Mouse (Mus musculus) stomach, postnatal 0 days (tissue): ENCODE measurements around the gene Akt3. TPM values are rescaled to one million over a fixed set of nuclear protein-coding genes. Genes with fewer than 3 reads are reported as not detected.

ENCODE experiments used
- ATAC-seq: fragments of 200-750 bp; cut with Nextera tagmentation; 2 replicates; pipeline ENCODE4 v1.8.0; 2017; ENCODE audit not compliant: low FRiP score, low TSS enrichment
- DNase-seq: peaks from one replicate; pipeline ENCODE4 v3.0.0-alpha.2; 2016; ENCODE audit warnings: low spot score
- H3K27ac ChIP-seq: fragments of 300-500 bp; sonication (generic); replicated peaks from 2 replicates; pipeline ENCODE4 v1.5.1; 2014; ENCODE audit warnings: mild to moderate bottlenecking, control low read depth
- H3K27me3 ChIP-seq: fragments of 300-500 bp; sonication (generic); 2 replicates; pipeline ENCODE4 v1.6.1; 2014; ENCODE audit warnings: low read length; ENCODE audit not compliant: control insufficient read depth, insufficient read depth
- H3K36me3 ChIP-seq: fragments of 300-500 bp; sonication (generic); 2 replicates; pipeline ENCODE4 v1.6.1; 2014; ENCODE audit warnings: low read length, mixed read lengths; ENCODE audit not compliant: control insufficient read depth, insufficient read depth
- H3K4me1 ChIP-seq: fragments of 300-500 bp; sonication (generic); replicated peaks from 2 replicates; pipeline ENCODE4 v1.6.1; 2014; ENCODE audit warnings: antibody characterized with exemption; ENCODE audit not compliant: control insufficient read depth, insufficient read depth
- H3K4me2 ChIP-seq: fragments of 300-500 bp; sonication (generic); replicated peaks from 2 replicates; pipeline ENCODE4 v1.6.1; 2014; ENCODE audit warnings: low read depth, mild to moderate bottlenecking, control low read depth, moderate library complexity
- H3K4me3 ChIP-seq: fragments of 300-500 bp; sonication (generic); 2 replicates; pipeline ENCODE4 v1.5.1; 2014; ENCODE audit warnings: low read depth, low read length, control low read depth
- H3K9ac ChIP-seq: fragments of 300-500 bp; sonication (generic); 2 replicates; pipeline ENCODE4 v1.6.1; 2014; ENCODE audit warnings: mild to moderate bottlenecking, low read length, control low read depth, mixed read lengths
- H3K9me3 ChIP-seq: fragments of 300-500 bp; sonication (generic); 2 replicates; pipeline ENCODE4 v1.6.1; 2016; ENCODE audit warnings: low read length; ENCODE audit not compliant: control insufficient read depth
- CTCF ChIP-seq: IDR thresholded peaks from 2 replicates; pipeline ENCODE4 v1.5.1; 2016; ENCODE audit warnings: antibody characterized with exemption, low read depth, mild to moderate bottlenecking, moderate library complexity
- EP300 ChIP-seq: optimal IDR thresholded peaks from 2 replicates; pipeline ENCODE3; 2016; ENCODE audit warnings: antibody characterized with exemption
- WGBS: fragments of 180-500 bp; shearing (Covaris S2); extraction: QIAGEN DNeasy Blood & Tissue Kit; methylation state at CpG from one replicate; pipeline ENCODE4 v1.1.7; 2014; 5-methylcytosine and 5-hydroxymethylcytosine counted together
- polyA plus RNA-seq: library from polyadenylated mRNA; unstranded; fragments of >200 nt; fragmentation: Nextera tagmentation; extraction: Ambion mirVana; gene quantifications from 2 replicates; pipeline ENCODE4 v1.2.1, GENCODE M21; 2015

Akt3 gene
- polyA plus RNA-seq, 1 experiment from 2014 or later = 2.1 TPM

GRCm38 (mm10) chr1:177267645-177268044 lies 9.6 kb upstream of the Akt3 start:
- Histone ChIP-seq H3K27ac (no peak overlapping the region), H3K9ac (no peak overlapping the region), H3K4me3 (no peak overlapping the region), H3K4me2 (no peak overlapping the region), H3K9me3 (no peaks in the 10 kb centered on the region), H3K36me3 (no peaks in the 10 kb centered on the region), H3K27me3 (no peaks in the 10 kb centered on the region), H3K4me1 (no peaks in the 10 kb centered on the region)
- no peak for TF ChIP-seq CTCF
- no peak for TF ChIP-seq EP300
- 67% methylated on average over 1 of the region's 1 CpGs for WGBS
- no peak for DNase-seq
- ATAC-seq = no peak

DNA sequence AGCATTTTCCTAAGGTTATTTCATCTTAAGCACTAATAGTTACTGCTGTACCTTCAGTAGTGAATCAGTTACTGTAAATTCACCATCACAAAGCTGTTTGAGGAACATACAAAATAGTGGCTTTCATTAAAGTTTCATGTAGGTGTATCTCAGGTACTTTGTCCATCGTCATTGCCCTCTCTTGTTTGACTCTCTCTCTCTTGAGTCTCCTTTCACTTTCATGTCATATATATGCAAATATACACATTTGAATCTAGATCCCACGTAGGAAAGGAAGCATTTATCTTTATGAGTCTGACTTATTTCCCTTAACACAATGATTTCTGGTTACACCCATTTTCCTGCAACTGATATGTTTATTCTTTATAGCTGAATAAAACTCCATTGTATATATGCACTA lies 4.9 kb upstream of the Akt3 start:
- no peaks in the 10 kb centered on the region for H3K27me3 ChIP-seq
- WGBS = 50% methylated on average over 2 of the region's 2 CpGs
- H3K36me3 ChIP-seq = no peaks in the 10 kb centered on the region
- ATAC-seq (no peak), DNase-seq (no peak)
- TF ChIP-seq CTCF (no peak), EP300 (no peak)
- no peak overlapping the region for H3K4me3 ChIP-seq
- H3K9me3 ChIP-seq = no peaks in the 10 kb centered on the region
- no peaks in the 10 kb centered on the region for H3K4me1 ChIP-seq
- H3K27ac ChIP-seq = no peak overlapping the region
- H3K4me2 ChIP-seq = no peak overlapping the region
- no peak overlapping the region for H3K9ac ChIP-seq

DNA sequence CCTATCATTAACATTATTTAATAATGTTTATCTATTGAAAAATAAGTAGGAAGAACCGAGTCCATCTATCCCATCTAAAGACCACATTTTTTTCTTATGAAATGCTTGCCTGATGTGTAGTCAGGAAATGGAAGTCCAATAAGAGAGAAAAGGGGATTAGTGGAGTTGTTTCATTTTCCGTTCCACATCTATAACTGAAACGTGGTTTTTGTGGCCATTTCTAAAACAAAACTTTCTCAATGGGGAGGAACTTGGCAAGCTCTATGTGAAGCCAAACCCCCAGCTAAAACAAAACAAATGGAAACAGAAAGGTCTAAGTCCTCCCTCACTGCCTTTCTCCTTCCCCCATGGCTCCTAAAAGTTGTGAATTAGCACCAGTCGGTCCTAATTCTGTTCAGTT lies 2.8 kb upstream of the Akt3 start:
- H3K4me1 ChIP-seq = no peaks in the 10 kb centered on the region
- no peak for DNase-seq
- H3K9ac ChIP-seq = no peak overlapping the region
- H3K4me3 ChIP-seq = no peak overlapping the region
- ATAC-seq = no peak
- TF ChIP-seq EP300 (no peak), CTCF (no peak)
- no peaks in the 10 kb centered on the region for H3K27me3 ChIP-seq
- H3K9me3 ChIP-seq = no peaks in the 10 kb centered on the region
- no peak overlapping the region for H3K27ac ChIP-seq
- no peaks in the 10 kb centered on the region for H3K36me3 ChIP-seq
- WGBS = 40% methylated on average over 4 of the region's 4 CpGs
- no peak overlapping the region for H3K4me2 ChIP-seq

- ATAC-seq (no peak), DNase-seq (no peak)
- 19% methylated on average over 16 of the region's 16 CpGs for WGBS
- Histone ChIP-seq H3K36me3 (no peaks in the 10 kb centered on the region), H3K27ac (peak overlapping the region; percentile 91), H3K4me3 (peak overlapping the region; percentile 89), H3K9me3 (no peaks in the 10 kb centered on the region), H3K27me3 (no peaks in the 10 kb centered on the region), H3K4me1 (no peaks in the 10 kb centered on the region), H3K9ac (peak overlapping the region; percentile 79), H3K4me2 (peak overlapping the region; percentile 94)
- TF ChIP-seq EP300 (no peak), CTCF (no peak)
Observed at GRCm38 (mm10) chr1:177259038-177259600, 1.1 kb upstream of the Akt3 start.

DNA sequence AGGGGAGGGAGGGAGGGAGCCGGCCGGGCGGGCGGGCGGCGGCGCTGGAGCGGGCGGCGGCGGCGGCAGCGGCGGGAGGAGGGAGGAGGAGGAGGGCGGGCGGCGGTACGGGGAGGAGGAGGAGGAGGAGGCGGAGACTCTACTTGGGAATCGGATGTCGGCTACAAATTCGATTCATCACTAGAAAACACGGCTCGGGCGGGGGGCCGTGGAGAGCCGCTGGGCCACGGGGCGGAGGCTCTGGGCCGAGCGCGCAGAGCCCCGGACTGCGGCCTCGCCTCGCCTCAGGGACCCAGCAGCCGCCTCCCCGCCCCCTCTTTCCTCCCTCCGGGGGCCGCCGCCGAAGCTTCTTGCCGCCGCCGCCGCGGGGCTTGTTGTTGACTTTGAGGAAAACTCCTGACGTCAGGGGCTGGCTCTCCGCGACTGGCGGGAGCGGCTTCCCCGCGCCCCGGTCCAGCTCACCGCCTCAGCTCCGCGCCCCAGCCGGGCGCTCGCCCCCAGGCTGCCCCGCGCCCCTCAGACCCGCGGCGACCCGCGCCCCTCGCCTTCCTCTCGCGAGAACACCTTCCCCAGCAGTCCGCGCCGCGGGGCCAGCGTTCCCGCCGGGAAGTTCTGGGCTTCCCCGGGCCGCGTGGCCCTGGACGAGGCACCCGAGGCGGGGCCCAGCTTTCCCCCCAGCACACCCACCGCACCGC lies 487 bp upstream of the Akt3 start:
- no peak for TF ChIP-seq CTCF
- TF ChIP-seq EP300 = no peak
- ATAC-seq = peak; percentile 92
- Histone ChIP-seq H3K27me3 (no peaks in the 10 kb centered on the region), H3K36me3 (no peaks in the 10 kb centered on the region), H3K4me1 (no peaks in the 10 kb centered on the region), H3K9me3 (no peaks in the 10 kb centered on the region), H3K27ac (peak overlapping the region; percentile 91), H3K9ac (peak overlapping the region; percentile 79), H3K4me3 (peak overlapping the region; percentile 89), H3K4me2 (peak overlapping the region; percentile 94)
- peak; percentile 82 for DNase-seq
- 0% methylated on average over 37 of the region's 86 CpGs for WGBS
